Mouse (Mus musculus) left cerebral cortex, adult 2 months (tissue): Measurements from ENCODE around the gene Degs2. TPM values are rescaled to one million over a fixed set of nuclear protein-coding genes. Genes with fewer than 3 reads are reported as not detected.

ENCODE experiments used
- DNase-seq, 2 experiments: peaks; one replicate each; pipeline ENCODE4 v3.0.0; 2021 to 2022; ENCODE audit warnings: low spot score in 2 of 2, mixed read lengths in 1 of 2; ENCODE audit errors: extremely low spot score in 1 of 2
- H3K27ac ChIP-seq: fragments of 200-600 bp; 2 replicates; pipeline ENCODE4 v1.8.1; 2022
- H3K4me3 ChIP-seq: fragments of 200-600 bp; 2 replicates; pipeline ENCODE4 v1.8.1; 2022
- CTCF ChIP-seq: fragments of 200-600 bp; IDR thresholded peaks from 2 replicates; pipeline ENCODE4 v1.8.1; 2022; ENCODE audit warnings: antibody characterized with exemption, mild to moderate bottlenecking, moderate library complexity
- intact Hi-C: fragments of 180-260 bp; cut with DNase I; formaldehyde crosslinking; loops from one replicate; pipeline ENCODE4 v1.15.1; 2025
- total RNA-seq, 2 experiments: library from RNA; stranded (reverse); gene quantifications; 2 replicates each; pipeline ENCODE4 v1.2.3; 2021

The Degs2 gene
- total RNA-seq, 2 experiments from 2014 or later: 4.8 to 5.5 TPM

- Histone ChIP-seq H3K4me3 (no peak overlapping the region), H3K27ac (peak overlapping the region; percentile 5)
- no peak for TF ChIP-seq CTCF
- peak in 1 of 2 experiments; percentile 32 for DNase-seq
- intact Hi-C loops: no loop called here
Measured at GRCm38 (mm10) chr12:108674502-108674901, 27.6 kb downstream of the Degs2 start.

GRCm38 (mm10) chr12:108673546-108673945 lies 28.6 kb downstream of the Degs2 start:
- intact Hi-C loops: no loop called here
- no peak overlapping the region for H3K27ac ChIP-seq
- no peak for TF ChIP-seq CTCF

GRCm38 (mm10) chr12:108672908-108673307 lies 29.2 kb downstream of the Degs2 start:
- Histone ChIP-seq H3K4me3 (no peak overlapping the region), H3K27ac (no peak overlapping the region)
- no peak for TF ChIP-seq CTCF
- intact Hi-C loops: no loop called here
- no peak for DNase-seq

More at GRCm38 (mm10) chr12:108673546-108673945, 28.6 kb downstream of the Degs2 start:
- H3K4me3 ChIP-seq: no peak overlapping the region
- DNase-seq: no peak

GRCm38 (mm10) chr12:108671541-108671940 lies 30.6 kb downstream of the Degs2 start:
- Histone ChIP-seq H3K4me3 (no peak overlapping the region), H3K27ac (no peak overlapping the region)
- DNase-seq: no peak
- no peak for TF ChIP-seq CTCF
- intact Hi-C loops: no loop called here

GRCm38 (mm10) chr12:108668606-108669235 lies 33.4 kb downstream of the Degs2 start:
- Histone ChIP-seq H3K4me3 (no peak overlapping the region), H3K27ac (no peak overlapping the region)
- TF ChIP-seq CTCF: no peak
- intact Hi-C loops: no loop called here
- no peak for DNase-seq

GRCm38 (mm10) chr12:108657350-108657749 lies 44.8 kb downstream of the Degs2 start:
- peak; percentile 76 for TF ChIP-seq CTCF
- peak; percentile 33 to 34 for DNase-seq
- intact Hi-C loops: loop anchor here (5.0 kb wide), 1 partner anchor 45 kb away; no protein-coding TSS in a partner anchor
- no peak overlapping the region for H3K4me3 ChIP-seq
- no peak overlapping the region for H3K27ac ChIP-seq

- no peak for DNase-seq
- H3K27ac ChIP-seq: no peak overlapping the region
- H3K4me3 ChIP-seq: no peak overlapping the region
- intact Hi-C loops: no loop called here
- TF ChIP-seq CTCF: no peak
Measured at GRCm38 (mm10) chr12:108653358-108654335, 48.5 kb downstream of the Degs2 start.

GRCm38 (mm10) chr12:108651053-108651660 lies 51.0 kb downstream of the Degs2 start:
- intact Hi-C loops: no loop called here
- peak in 1 of 2 experiments; percentile 36 for DNase-seq

GRCm38 (mm10) chr12:108647784-108648183 lies 54.3 kb downstream of the Degs2 start:
- H3K27ac ChIP-seq: no peak overlapping the region
- H3K4me3 ChIP-seq: no peak overlapping the region
- intact Hi-C loops: no loop called here
- no peak for TF ChIP-seq CTCF
- DNase-seq: no peak

More at GRCm38 (mm10) chr12:108651053-108651660, 51.0 kb downstream of the Degs2 start:
- no peak overlapping the region for H3K4me3 ChIP-seq
- H3K27ac ChIP-seq: 0 out of 2 replicates have a peak overlapping the region, but pooled peaks have one; percentile 28
- TF ChIP-seq CTCF: no peak

GRCm38 (mm10) chr12:108646234-108646633 lies 55.9 kb downstream of the Degs2 start:
- no peak overlapping the region for H3K27ac ChIP-seq
- intact Hi-C loops: no loop called here
- no peak for TF ChIP-seq CTCF
- no peak overlapping the region for H3K4me3 ChIP-seq
- DNase-seq: no peak

- intact Hi-C loops: no loop called here
- no peak overlapping the region for H3K27ac ChIP-seq
- no peak for TF ChIP-seq CTCF
- no peak for DNase-seq
- no peak overlapping the region for H3K4me3 ChIP-seq
Measured at GRCm38 (mm10) chr12:108642019-108642418, 60.1 kb downstream of the Degs2 start.

GRCm38 (mm10) chr12:108639126-108639525 lies 63.0 kb downstream of the Degs2 start:
- no peak for TF ChIP-seq CTCF
- intact Hi-C loops: no loop called here
- Histone ChIP-seq H3K27ac (no peak overlapping the region), H3K4me3 (no peak overlapping the region)
- no peak for DNase-seq
